Mouse (Mus musculus) spleen, adult 2 months (tissue): ENCODE data around the gene Rtn4r.

ENCODE experiments used
- CTCF ChIP-seq: fragments of 200-500 bp; IDR thresholded peaks from 2 replicates; pipeline ENCODE4 v1.5.1; 2011; ENCODE audit warnings: mild to moderate bottlenecking, inconsistent platforms; ENCODE audit not compliant: insufficient read depth, insufficient read length, insufficient replicate concordance; ENCODE audit errors: extremely low read depth
- POLR2A ChIP-seq: fragments of 200-500 bp; IDR thresholded peaks from 2 replicates; pipeline ENCODE4 v1.6.1; 2011; ENCODE audit warnings: low read depth, low read length, inconsistent platforms

- TF ChIP-seq POLR2A, result no peak
- TF ChIP-seq CTCF, result no peak
Measured at GRCm38 (mm10) chr16:18083231-18083951, 44.1 kb upstream of the Rtn4r start.
